Mouse (Mus musculus) heart, embryonic 13.5 days (tissue): ENCODE results near the gene Uggt2. TPM values are rescaled to one million over a fixed set of nuclear protein-coding genes. Genes with fewer than 3 reads are reported as not detected.

Source experiments
- ATAC-seq: fragments of 200-750 bp; cut with Nextera tagmentation; 2 replicates; pipeline ENCODE4 v1.8.0; 2017; ENCODE audit warnings: moderate TSS enrichment; ENCODE audit not compliant: insufficient number of reproducible peaks, low FRiP score, low TSS enrichment; ENCODE audit errors: extremely low read depth
- H3K27ac ChIP-seq: fragments of 300-500 bp; sonication (generic); replicated peaks from 2 replicates; pipeline ENCODE4 v1.5.1; 2015; ENCODE audit warnings: moderate library complexity, mild to moderate bottlenecking, inconsistent platforms
- H3K27me3 ChIP-seq: fragments of 300-500 bp; sonication (generic); replicated peaks from 2 replicates; pipeline ENCODE4 v1.6.1; 2015; ENCODE audit warnings: mild to moderate bottlenecking, inconsistent platforms
- H3K36me3 ChIP-seq: fragments of 300-500 bp; sonication (generic); 2 replicates; pipeline ENCODE4 v1.6.1; 2015; ENCODE audit warnings: mild to moderate bottlenecking, inconsistent platforms
- H3K4me1 ChIP-seq: fragments of 300-500 bp; sonication (generic); 2 replicates; pipeline ENCODE4 v1.6.1; 2015; ENCODE audit warnings: inconsistent platforms
- H3K4me2 ChIP-seq: fragments of 300-500 bp; sonication (generic); 2 replicates; pipeline ENCODE4 v1.6.1; 2015; ENCODE audit warnings: inconsistent platforms, mild to moderate bottlenecking, moderate library complexity
- H3K4me3 ChIP-seq: fragments of 300-500 bp; sonication (generic); 2 replicates; pipeline ENCODE4 v1.5.1; 2015; ENCODE audit warnings: moderate library complexity, mild to moderate bottlenecking, inconsistent platforms
- H3K9ac ChIP-seq: fragments of 300-500 bp; sonication (generic); 2 replicates; pipeline ENCODE4 v1.6.1; 2015; ENCODE audit warnings: inconsistent platforms, mild to moderate bottlenecking, moderate library complexity
- H3K9me3 ChIP-seq: fragments of 300-500 bp; sonication (generic); 2 replicates; pipeline ENCODE4 v1.6.1; 2016; ENCODE audit warnings: inconsistent platforms
- WGBS: fragments of 180-500 bp; shearing (Covaris S2); methylation state at CpG from one replicate; pipeline ENCODE4 v1.1.7; 2015; ENCODE audit warnings: mixed read lengths; 5-methylcytosine and 5-hydroxymethylcytosine counted together
- polyA plus RNA-seq: library from polyadenylated mRNA; unstranded; fragments of >200 nt; fragmentation: Nextera tagmentation; extraction: Ambion mirVana; gene quantifications from 2 replicates; pipeline ENCODE4 v1.2.1, GENCODE M21; 2015

The Uggt2 gene
- polyA plus RNA-seq, 1 experiment from 2014 or later = 7.2 TPM

- 47% methylated on average over 7 of the region's 7 CpGs for WGBS
- H3K27ac ChIP-seq = no peak overlapping the region
- no peak for ATAC-seq
Measured at GRCm38 (mm10) chr14:119108776-119109301, 9.6 kb upstream of the Uggt2 start.

GRCm38 (mm10) chr14:119107591-119107990 lies 8.4 kb upstream of the Uggt2 start:
- H3K4me1 ChIP-seq = no peaks in the 10 kb centered on the region
- no peak overlapping the region for H3K9ac ChIP-seq
- ATAC-seq = no peak
- WGBS = 87% methylated on average over 8 of the region's 8 CpGs
- no peak overlapping the region for H3K4me2 ChIP-seq
- H3K9me3 ChIP-seq = no peaks in the 10 kb centered on the region
- H3K27me3 ChIP-seq = no peaks in the 10 kb centered on the region
- H3K27ac ChIP-seq = no peak overlapping the region
- no peaks in the 10 kb centered on the region for H3K36me3 ChIP-seq
- no peak overlapping the region for H3K4me3 ChIP-seq

More at GRCm38 (mm10) chr14:119108776-119109301, 9.6 kb upstream of the Uggt2 start:
- Histone ChIP-seq H3K4me3 (no peak overlapping the region), H3K36me3 (no peaks in the 10 kb centered on the region), H3K4me2 (no peak overlapping the region), H3K9ac (no peak overlapping the region), H3K9me3 (no peaks in the 10 kb centered on the region), H3K27me3 (no peaks in the 10 kb centered on the region), H3K4me1 (no peaks in the 10 kb centered on the region)

- H3K9me3 ChIP-seq = no peaks in the 10 kb centered on the region
- H3K9ac ChIP-seq = peak overlapping the region; percentile 86
- WGBS = 1% methylated on average over 13 of the region's 13 CpGs
- peak overlapping the region; percentile 55 for H3K27ac ChIP-seq
- H3K4me1 ChIP-seq = peaks cover 9% of the 10 kb centered on the region
- H3K27me3 ChIP-seq = no peaks in the 10 kb centered on the region
- H3K36me3 ChIP-seq = peaks cover 2% of the 10 kb centered on the region; the same call in 1 of the 2 replicates
- peak overlapping the region; percentile 82 for H3K4me3 ChIP-seq
- peak overlapping the region; percentile 84 for H3K4me2 ChIP-seq
- peak; percentile 42; the same call in 1 of the 2 replicates for ATAC-seq
Measured at GRCm38 (mm10) chr14:119099570-119099891, 301 bp upstream of the Uggt2 start.

GRCm38 (mm10) chr14:119061811-119062210 lies 37.4 kb downstream of the Uggt2 start:
- H3K4me3 ChIP-seq = no peak overlapping the region
- 72% methylated on average over 1 of the region's 1 CpGs for WGBS
- no peak overlapping the region for H3K9ac ChIP-seq
- peaks cover 29% of the 10 kb centered on the region for H3K36me3 ChIP-seq
- H3K9me3 ChIP-seq = no peaks in the 10 kb centered on the region
- H3K4me1 ChIP-seq = no peaks in the 10 kb centered on the region
- ATAC-seq = no peak
- no peaks in the 10 kb centered on the region for H3K27me3 ChIP-seq
- H3K4me2 ChIP-seq = no peak overlapping the region
- no peak overlapping the region for H3K27ac ChIP-seq

- Histone ChIP-seq H3K27me3 (no peaks in the 10 kb centered on the region), H3K9ac (no peak overlapping the region), H3K4me2 (no peak overlapping the region), H3K9me3 (no peaks in the 10 kb centered on the region), H3K27ac (no peak overlapping the region), H3K4me3 (no peak overlapping the region), H3K4me1 (no peaks in the 10 kb centered on the region), H3K36me3 (peaks cover 31% of the 10 kb centered on the region)
- 88% methylated on average over 2 of the region's 2 CpGs for WGBS
- no peak for ATAC-seq
Measured at GRCm38 (mm10) chr14:119060682-119061081, 38.5 kb downstream of the Uggt2 start.

GRCm38 (mm10) chr14:119057014-119057413 lies 42.2 kb downstream of the Uggt2 start:
- 86% methylated on average over 4 of the region's 4 CpGs for WGBS
- no peak for ATAC-seq

GRCm38 (mm10) chr14:119052969-119053368 lies 46.3 kb downstream of the Uggt2 start:
- H3K36me3 ChIP-seq = peaks cover 55% of the 10 kb centered on the region
- no peaks in the 10 kb centered on the region for H3K9me3 ChIP-seq
- ATAC-seq = no peak
- WGBS = 93% methylated on average over 1 of the region's 1 CpGs
- H3K4me1 ChIP-seq = no peaks in the 10 kb centered on the region
- H3K27me3 ChIP-seq = no peaks in the 10 kb centered on the region
- H3K4me2 ChIP-seq = no peak overlapping the region
- no peak overlapping the region for H3K4me3 ChIP-seq
- no peak overlapping the region for H3K9ac ChIP-seq
- no peak overlapping the region for H3K27ac ChIP-seq

More at GRCm38 (mm10) chr14:119057014-119057413, 42.2 kb downstream of the Uggt2 start:
- Histone ChIP-seq H3K4me1 (no peaks in the 10 kb centered on the region), H3K4me2 (no peak overlapping the region), H3K27ac (no peak overlapping the region), H3K36me3 (peaks cover 60% of the 10 kb centered on the region), H3K4me3 (no peak overlapping the region), H3K9me3 (no peaks in the 10 kb centered on the region), H3K9ac (no peak overlapping the region), H3K27me3 (no peaks in the 10 kb centered on the region)

- Histone ChIP-seq H3K4me2 (no peak overlapping the region), H3K36me3 (peaks cover 50% of the 10 kb centered on the region), H3K9me3 (no peaks in the 10 kb centered on the region), H3K27me3 (no peaks in the 10 kb centered on the region), H3K4me3 (no peak overlapping the region), H3K27ac (no peak overlapping the region), H3K9ac (no peak overlapping the region), H3K4me1 (no peaks in the 10 kb centered on the region)
- ATAC-seq = no peak
- WGBS = 85% methylated on average over 3 of the region's 3 CpGs
Measured at GRCm38 (mm10) chr14:119052361-119052760, 46.9 kb downstream of the Uggt2 start.

- no peaks in the 10 kb centered on the region for H3K9me3 ChIP-seq
- H3K36me3 ChIP-seq = peaks cover 25% of the 10 kb centered on the region
- peak; percentile 31; the same call in 1 of the 2 replicates for ATAC-seq
- 0 out of 2 replicates have a peak, but pooled peaks cover 3% of the 10 kb centered on the region for H3K4me1 ChIP-seq
- no peak overlapping the region for H3K4me2 ChIP-seq
- H3K4me3 ChIP-seq = no peak overlapping the region
- 29% methylated on average over 7 of the region's 7 CpGs for WGBS
- no peaks in the 10 kb centered on the region for H3K27me3 ChIP-seq
- H3K9ac ChIP-seq = no peak overlapping the region
- no peak overlapping the region for H3K27ac ChIP-seq
Measured at GRCm38 (mm10) chr14:119043765-119044164, 55.5 kb downstream of the Uggt2 start.

- Histone ChIP-seq H3K4me1 (0 out of 2 replicates have a peak, but pooled peaks cover 3% of the 10 kb centered on the region), H3K36me3 (peaks cover 34% of the 10 kb centered on the region), H3K9me3 (no peaks in the 10 kb centered on the region), H3K27me3 (no peaks in the 10 kb centered on the region), H3K4me3 (no peak overlapping the region), H3K4me2 (no peak overlapping the region), H3K27ac (no peak overlapping the region), H3K9ac (no peak overlapping the region)
- 69% methylated on average over 1 of the region's 1 CpGs for WGBS
- no peak for ATAC-seq
Measured at GRCm38 (mm10) chr14:119040253-119040652, 59.0 kb downstream of the Uggt2 start.

GRCm38 (mm10) chr14:119037755-119038154 lies 61.5 kb downstream of the Uggt2 start:
- Histone ChIP-seq H3K4me2 (no peak overlapping the region), H3K36me3 (peaks cover 56% of the 10 kb centered on the region), H3K27me3 (no peaks in the 10 kb centered on the region), H3K4me3 (no peak overlapping the region), H3K27ac (no peak overlapping the region), H3K9me3 (no peaks in the 10 kb centered on the region), H3K9ac (no peak overlapping the region), H3K4me1 (no peaks in the 10 kb centered on the region)
- 62% methylated on average over 3 of the region's 3 CpGs for WGBS
- no peak for ATAC-seq

- no peak overlapping the region for H3K27ac ChIP-seq
- no peak overlapping the region for H3K4me2 ChIP-seq
- H3K4me1 ChIP-seq = no peaks in the 10 kb centered on the region
- no peaks in the 10 kb centered on the region for H3K9me3 ChIP-seq
- no peak overlapping the region for H3K4me3 ChIP-seq
- no peaks in the 10 kb centered on the region for H3K27me3 ChIP-seq
- H3K9ac ChIP-seq = no peak overlapping the region
- no peak for ATAC-seq
- WGBS = 87% methylated on average over 12 of the region's 12 CpGs
- H3K36me3 ChIP-seq = peaks cover 55% of the 10 kb centered on the region
Measured at GRCm38 (mm10) chr14:119037076-119037683, 62.0 kb downstream of the Uggt2 start.
